In genomic region chr1:126120506-126120905, GRCm38 (mm10) we compare ENCODE assay signal across 27 mouse cellular contexts.
DNase-seq lines count a peak whose midpoint lies in the region; ATAC-seq and TF ChIP-seq lines count a peak whose summit lies in the region.
"Had no signal": no experiment of that assay in that cellular context is flagged by ENCODE, and none has a peak within 500 bp of the region (broad histone marks: within the 10 kb centered on the region; RNA-seq: fewer than 3 reads in every experiment).

No protein-coding gene starts in this region.

- no peak for TF ChIP-seq CTCF in brain, embryonic 14.5 days (IDR thresholded peaks at IDR 0.05; ENCODE audit: borderline replicate concordance, extremely low read depth, insufficient read depth, insufficient read length)

- peak; percentile 60 for DNase-seq in forebrain, embryonic 14.5 days (ENCODE audit: low spot score)
- DNase-seq in midbrain, embryonic 11.5 days (ENCODE audit: low spot score, missing footprints), result peak; percentile 70
- no peak for DNase-seq in midbrain, embryonic 10.5 days (ENCODE audit: low spot score)
- peak; percentile 74 for DNase-seq in brain, embryonic 14.5 days (ENCODE audit: low read depth)
- peak; percentile 63 for DNase-seq in retina, postnatal 1 day
- no peak for DNase-seq in lung, postnatal 14 days
- DNase-seq: adrenal gland, adult 2 months; adrenal gland, postnatal 36 days; cerebellum, adult 8-10 months; cerebellum, postnatal 25 days; heart, adult 2 months; heart, postnatal 4 days; kidney, adult 11 months; kidney, postnatal 14 days; layer of hippocampus, adult 9-11 months; lung, embryonic 14.5 days; midbrain, embryonic 14.5 days; right cerebral cortex, postnatal 25 days; spleen, adult 18-20 months; thymus, postnatal 14 days had no signal

- H3K9ac ChIP-seq in forebrain, embryonic 14.5 days (ENCODE audit: low read length), result no peak overlapping the region
- H3K9ac ChIP-seq in forebrain, embryonic 15.5 days (replicated peaks), result no peak overlapping the region
- no peak overlapping the region for H3K9ac ChIP-seq in midbrain, embryonic 11.5 days (ENCODE audit: low read length)
- H3K9ac ChIP-seq: heart, embryonic 12.5 days; liver, embryonic 15.5 days; lung, embryonic 14.5 days; neural tube, embryonic 12.5 days had no signal

- TF ChIP-seq POLR2A in brain, embryonic 14.5 days (IDR thresholded peaks at IDR 0.05; ENCODE audit: borderline replicate concordance, extremely low read depth, insufficient read depth, insufficient read length, poor library complexity, severe bottlenecking), result no peak

- WGBS in forebrain, embryonic 14.5 days, result 6% methylated on average over 8 of the region's 8 CpGs
- WGBS in forebrain, embryonic 15.5 days, result 10% methylated on average over 8 of the region's 8 CpGs
- WGBS in midbrain, embryonic 11.5 days, result 54% methylated on average over 8 of the region's 8 CpGs
- 56% methylated on average over 8 of the region's 8 CpGs for WGBS in midbrain, embryonic 10.5 days

- no peak overlapping the region for H3K27ac ChIP-seq in forebrain, embryonic 14.5 days (ENCODE audit: low read depth, low read length)
- no peak overlapping the region for H3K27ac ChIP-seq in forebrain, embryonic 15.5 days (replicated peaks)
- H3K27ac ChIP-seq in midbrain, embryonic 11.5 days (ENCODE audit: low read depth, low read length), result no peak overlapping the region
- H3K27ac ChIP-seq in midbrain, embryonic 10.5 days (replicated peaks), result no peak overlapping the region
- H3K27ac ChIP-seq: heart, adult 2 months; liver, embryonic 15.5 days; neural tube, embryonic 12.5 days had no signal

- no peaks in the 10 kb centered on the region for H3K36me3 ChIP-seq in forebrain, embryonic 14.5 days (ENCODE audit: control insufficient read depth, insufficient read depth, low read length)
- no peaks in the 10 kb centered on the region for H3K36me3 ChIP-seq in forebrain, embryonic 15.5 days
- no peaks in the 10 kb centered on the region for H3K36me3 ChIP-seq in midbrain, embryonic 11.5 days (ENCODE audit: control insufficient read depth, insufficient read depth, low read length)
- 0 out of 2 replicates have a peak, but pooled peaks cover 6% of the 10 kb centered on the region for H3K36me3 ChIP-seq in midbrain, embryonic 10.5 days
- H3K36me3 ChIP-seq: heart, embryonic 12.5 days; liver, embryonic 15.5 days; neural tube, embryonic 12.5 days had no signal

- no peak overlapping the region for H3K4me2 ChIP-seq in forebrain, embryonic 14.5 days (ENCODE audit: low read length)
- H3K4me2 ChIP-seq in forebrain, embryonic 15.5 days (replicated peaks), result no peak overlapping the region
- H3K4me2 ChIP-seq in midbrain, embryonic 11.5 days, result no peak overlapping the region
- H3K4me2 ChIP-seq: heart, embryonic 12.5 days; liver, embryonic 15.5 days; lung, embryonic 14.5 days; neural tube, embryonic 12.5 days had no signal

- ATAC-seq in forebrain, embryonic 14.5 days, result no peak
- ATAC-seq in forebrain, embryonic 15.5 days (replicated peaks), result no peak
- no peak for ATAC-seq in midbrain, embryonic 11.5 days (ENCODE audit: low FRiP score)
- ATAC-seq: activated CD4-positive, CD25-positive, alpha-beta regulatory T cell, adult 4 months; inflammation-experienced regulatory T-cells, adult 6 months had no signal

- no peaks in the 10 kb centered on the region for H3K9me3 ChIP-seq in forebrain, embryonic 14.5 days (replicated peaks; ENCODE audit: control insufficient read depth, low read length)
- no peaks in the 10 kb centered on the region for H3K9me3 ChIP-seq in forebrain, embryonic 15.5 days
- H3K9me3 ChIP-seq in midbrain, embryonic 11.5 days (ENCODE audit: control insufficient read depth, low read length), result no peaks in the 10 kb centered on the region
- H3K9me3 ChIP-seq in midbrain, embryonic 10.5 days (replicated peaks), result no peaks in the 10 kb centered on the region
- H3K9me3 ChIP-seq: heart, embryonic 12.5 days; liver, embryonic 15.5 days; neural tube, embryonic 12.5 days had no signal

- H3K4me3 ChIP-seq in forebrain, embryonic 14.5 days (ENCODE audit: low read depth, low read length), result no peak overlapping the region
- no peak overlapping the region for H3K4me3 ChIP-seq in forebrain, embryonic 15.5 days
- no peak overlapping the region for H3K4me3 ChIP-seq in midbrain, embryonic 11.5 days (ENCODE audit: low read depth, low read length)
- no peak overlapping the region for H3K4me3 ChIP-seq in midbrain, embryonic 10.5 days
- H3K4me3 ChIP-seq: heart, adult 2 months; heart, embryonic 12.5 days; liver, embryonic 15.5 days; megakaryocyte, embryonic 14.5 days; neural tube, embryonic 12.5 days had no signal

- 0 out of 2 replicates have a peak, but pooled peaks cover 3% of the 10 kb centered on the region for H3K4me1 ChIP-seq in forebrain, embryonic 14.5 days (ENCODE audit: control insufficient read depth, insufficient read depth, low read length)
- peaks cover 7% of the 10 kb centered on the region; the same call in 1 of the 2 replicates for H3K4me1 ChIP-seq in forebrain, embryonic 15.5 days
- no peaks in the 10 kb centered on the region for H3K4me1 ChIP-seq in midbrain, embryonic 11.5 days (ENCODE audit: control insufficient read depth, insufficient read depth, low read length)
- H3K4me1 ChIP-seq in midbrain, embryonic 10.5 days, result peaks cover 5% of the 10 kb centered on the region; the same call in 1 of the 2 replicates
- H3K4me1 ChIP-seq: heart, embryonic 12.5 days; liver, embryonic 15.5 days; megakaryocyte, embryonic 14.5 days; neural tube, embryonic 12.5 days had no signal

- H3K27me3 ChIP-seq in forebrain, embryonic 14.5 days (replicated peaks; ENCODE audit: control insufficient read depth, insufficient read depth, low read length), result no peaks in the 10 kb centered on the region
- no peaks in the 10 kb centered on the region for H3K27me3 ChIP-seq in forebrain, embryonic 15.5 days
- H3K27me3 ChIP-seq in midbrain, embryonic 11.5 days (ENCODE audit: control insufficient read depth, insufficient read depth, low read length), result no peaks in the 10 kb centered on the region
- H3K27me3 ChIP-seq in midbrain, embryonic 10.5 days (ENCODE audit: low read depth, poor library complexity, severe bottlenecking), result no peaks in the 10 kb centered on the region
- H3K27me3 ChIP-seq: heart, embryonic 12.5 days; liver, embryonic 15.5 days; megakaryocyte, embryonic 14.5 days; neural tube, embryonic 12.5 days had no signal

Comparison
In these comparisons a context has a peak if more than half of its experiments do, and no peak if none do; other contexts are left out.
1. DNase-seq: peak in forebrain, embryonic 14.5 days (single experiment), midbrain, embryonic 11.5 days (single experiment), brain, embryonic 14.5 days (single experiment) and retina, postnatal 1 day (single experiment); none in midbrain, embryonic 10.5 days (single experiment) and lung, postnatal 14 days (single experiment).